Mouse (Mus musculus) heart, adult 9 months (tissue): ENCODE data around the gene Ttc39d.

Experiments used
- DNase-seq, 2 experiments: peaks; one replicate each; pipeline ENCODE4 v3.0.0; 2022; ENCODE audit warnings: low spot score in 2 of 2

Ttc39d gene

GRCm38 (mm10) chr17:80267065-80267464, 59.8 kb downstream of the Ttc39d start:
- DNase-seq = no peak
